Mouse (Mus musculus): ENCODE measurements around the gene Nip7.

DNA sequence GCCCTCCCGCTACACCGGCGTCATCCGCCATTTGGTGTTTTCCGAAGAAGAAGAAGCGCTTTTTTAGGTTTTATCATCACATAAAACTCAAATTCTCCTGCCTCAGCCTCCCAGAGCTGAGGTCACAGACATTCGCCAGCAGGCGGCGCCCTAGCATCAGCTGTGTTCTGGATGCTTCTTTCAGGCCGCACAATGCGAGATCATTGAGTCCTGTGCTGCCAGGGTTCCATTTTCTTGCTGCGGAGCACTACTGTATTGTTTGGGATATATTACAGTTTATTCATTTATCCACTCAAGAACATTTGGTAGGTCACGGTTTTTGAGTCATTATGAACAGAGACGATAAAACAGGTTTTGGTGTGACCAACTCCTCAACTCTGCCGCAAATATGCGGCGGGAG is 28.7 kb downstream of the Nip7 start:
- peak; percentile 90 for TF ChIP-seq CTCF (IDR thresholded peaks at IDR 0.05; ENCODE audit: low read depth, low read length)
- no peak for TF ChIP-seq POLR2A (IDR thresholded peaks at IDR 0.05; ENCODE audit: insufficient read depth, low read length)
- TF ChIP-seq EP300 (IDR thresholded peaks at IDR 0.05; ENCODE audit: insufficient read depth, low read depth, low read length), result no peak
